Mouse (Mus musculus) layer of hippocampus, adult 9-11 months (tissue): Measurements from ENCODE around the gene Nptn.
A peak's percentile ranks its signal among the peaks of the same experiment; 100 is the strongest.

ENCODE experiments used
- DNase-seq: peaks from one replicate; pipeline ENCODE4 v3.0.0; 2022

Gene Nptn

DNA sequence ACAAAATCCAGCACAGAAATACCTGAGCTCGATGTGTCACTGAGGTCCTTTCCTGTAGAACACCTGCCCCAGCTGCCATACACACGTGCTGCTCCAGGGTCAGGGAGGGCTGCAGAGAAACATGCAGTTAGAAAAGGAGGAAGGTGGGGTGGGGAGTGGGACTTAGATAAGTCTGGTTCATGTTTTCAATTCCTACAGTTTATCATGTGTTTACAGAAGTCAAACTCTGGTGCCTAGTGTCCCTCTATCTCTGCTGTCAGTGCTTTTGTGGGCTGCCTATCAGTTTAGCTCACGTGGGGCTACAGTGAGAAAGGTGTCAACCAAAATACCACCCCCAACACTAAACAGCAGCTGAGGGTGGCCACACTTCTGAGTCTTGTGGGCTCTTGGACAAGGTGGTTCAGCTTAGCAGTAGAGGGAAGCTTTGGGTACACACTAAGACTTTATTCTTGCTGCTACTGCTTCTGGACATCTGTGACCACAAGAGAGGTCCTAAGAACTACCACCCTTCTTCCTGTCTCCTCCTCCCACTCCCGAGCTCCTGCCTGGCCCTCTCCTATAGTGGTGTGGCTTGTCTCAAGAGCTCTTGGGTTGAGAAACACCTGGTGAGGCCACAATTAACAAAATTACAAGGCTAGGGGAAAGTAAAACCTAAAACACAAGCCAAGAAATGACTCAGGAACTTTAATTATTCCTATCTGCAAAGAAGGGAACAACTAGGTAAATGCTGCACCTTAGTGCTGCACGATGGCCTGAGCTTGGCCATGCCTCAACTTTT, 75.9 kb downstream of the Nptn start:
- no peak for DNase-seq

DNA sequence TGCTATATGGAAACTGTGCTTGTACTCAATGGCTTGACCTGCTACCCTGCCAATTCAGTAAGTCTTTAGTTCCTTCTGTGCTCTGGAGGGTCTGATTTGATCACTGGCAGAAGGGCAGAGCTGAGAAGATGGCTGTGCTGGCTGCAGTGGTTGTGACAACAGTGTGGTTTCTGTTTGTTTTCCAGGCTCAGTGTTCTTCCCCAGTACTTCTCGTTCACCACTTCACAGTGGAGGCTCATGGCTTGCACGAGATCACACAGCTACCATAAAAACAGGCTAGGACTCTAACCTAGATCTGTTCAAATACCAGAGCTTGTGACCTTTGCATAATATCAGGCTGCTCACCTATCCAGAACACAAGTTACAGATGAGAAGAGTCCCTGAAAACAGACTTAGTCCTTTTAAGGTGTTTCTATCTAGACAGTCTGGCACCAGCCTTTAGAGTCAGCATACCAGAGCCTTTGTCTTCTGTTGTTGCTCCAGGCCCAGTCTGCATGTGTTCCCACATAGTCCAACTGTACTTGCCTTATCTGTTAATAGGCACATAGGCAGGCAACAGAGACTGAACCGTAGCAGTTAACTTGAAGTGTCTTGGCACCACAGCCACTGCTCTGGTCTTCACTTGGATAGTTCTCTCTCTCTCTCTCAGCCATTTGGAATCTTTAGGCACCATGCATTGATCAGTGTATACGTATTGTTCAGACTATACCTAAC, 76.7 kb downstream of the Nptn start:
- DNase-seq, result no peak

DNA sequence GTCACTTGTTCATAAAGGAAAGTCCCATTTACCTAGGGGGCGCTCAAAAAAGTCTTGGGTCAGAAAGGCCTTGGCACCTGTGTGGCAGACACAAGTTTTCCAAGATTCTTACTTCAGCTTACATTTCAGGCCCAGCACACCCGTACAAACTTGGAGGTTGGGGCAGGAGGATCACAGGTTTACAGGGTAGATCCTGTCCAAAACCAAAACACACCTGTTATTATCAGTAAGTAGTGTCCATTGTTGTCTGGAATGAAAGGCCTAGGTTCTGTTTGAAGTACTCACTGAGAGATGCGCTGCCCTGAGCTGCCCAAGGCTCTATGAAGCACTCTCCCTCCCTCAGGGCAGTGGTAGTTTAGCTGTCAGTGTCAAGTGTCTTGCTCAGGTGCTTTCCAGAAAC, 77.3 kb downstream of the Nptn start:
- DNase-seq, result no peak

DNA sequence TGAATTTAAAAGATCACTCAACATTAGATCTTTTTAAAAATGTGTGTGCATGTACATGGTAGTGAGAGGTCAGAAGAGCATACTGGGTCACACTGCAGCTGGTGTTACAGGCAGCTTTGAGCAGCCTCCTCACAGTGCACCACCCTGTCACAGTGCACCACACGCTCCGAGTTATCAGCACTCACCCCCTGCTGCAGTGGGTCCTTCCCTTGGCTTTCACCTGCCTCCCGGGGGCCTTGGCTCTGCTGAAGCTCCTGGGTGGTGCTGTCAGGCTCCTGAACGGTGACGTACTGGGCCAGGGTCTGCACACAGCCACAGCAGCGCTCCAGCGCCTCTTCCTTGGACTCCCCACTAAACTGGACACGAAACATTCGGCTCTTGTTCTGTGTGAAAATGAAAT, 77.9 kb downstream of the Nptn start:
- DNase-seq, result no peak

DNA sequence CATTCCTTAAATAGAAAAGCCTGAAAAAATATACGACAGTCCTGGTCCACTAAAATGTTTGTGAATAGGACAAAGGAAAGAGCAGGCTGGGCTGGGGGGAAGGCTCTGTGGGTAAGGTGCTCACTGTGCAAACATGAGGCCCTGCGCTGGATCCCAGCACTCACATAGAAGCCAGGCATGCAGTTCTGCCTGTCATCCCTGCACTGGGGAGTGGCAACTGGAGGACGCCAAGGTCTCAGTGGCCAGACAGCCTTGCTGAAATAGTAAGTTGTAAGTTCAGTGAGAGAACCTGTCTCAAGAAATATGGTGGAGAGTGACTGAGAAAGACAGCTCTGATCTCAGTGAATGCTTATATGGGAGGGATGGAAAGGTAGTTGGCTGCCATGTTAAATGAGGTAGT, 78.6 kb downstream of the Nptn start:
- DNase-seq, result no peak

DNA sequence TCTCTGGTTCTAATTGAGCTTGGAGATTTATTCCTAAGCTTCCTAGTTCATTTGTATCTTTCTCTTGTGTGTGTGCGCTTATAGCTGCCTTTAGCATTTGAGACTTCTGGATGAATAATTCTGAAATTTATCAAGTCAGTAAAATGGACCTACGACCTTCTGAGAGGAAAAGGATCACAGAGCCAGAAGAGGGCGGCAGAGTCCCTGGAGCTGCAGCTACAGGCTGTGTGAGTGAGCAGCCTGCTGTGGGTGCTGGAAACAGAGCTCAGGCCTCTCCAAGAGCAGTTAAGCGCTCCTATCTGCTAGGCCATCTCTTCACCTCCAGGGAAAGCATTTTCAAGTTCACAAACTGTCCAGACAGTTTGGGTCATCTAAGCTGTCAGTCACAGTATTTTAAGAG, 80.0 kb downstream of the Nptn start:
- DNase-seq, result no peak

DNA sequence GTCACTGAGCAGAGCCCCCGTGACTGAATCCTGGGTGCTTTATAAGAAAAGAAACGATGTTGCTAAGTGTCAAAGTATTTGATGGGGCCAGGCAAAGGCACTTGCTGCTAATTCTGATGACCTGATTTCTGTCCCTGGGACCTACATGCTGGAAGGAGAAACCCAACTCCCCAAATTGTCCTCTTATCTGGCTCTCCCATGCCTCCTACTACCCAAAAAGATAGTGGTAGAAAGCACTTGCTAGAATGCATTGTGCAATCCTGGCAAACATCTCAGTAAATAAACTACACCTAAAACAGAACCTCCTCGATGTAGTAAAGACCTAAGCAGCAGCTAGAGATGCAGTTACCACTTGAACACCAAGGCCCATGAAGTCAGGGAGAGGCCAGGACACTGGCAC, 80.8 kb downstream of the Nptn start:
- DNase-seq, result no peak

DNA sequence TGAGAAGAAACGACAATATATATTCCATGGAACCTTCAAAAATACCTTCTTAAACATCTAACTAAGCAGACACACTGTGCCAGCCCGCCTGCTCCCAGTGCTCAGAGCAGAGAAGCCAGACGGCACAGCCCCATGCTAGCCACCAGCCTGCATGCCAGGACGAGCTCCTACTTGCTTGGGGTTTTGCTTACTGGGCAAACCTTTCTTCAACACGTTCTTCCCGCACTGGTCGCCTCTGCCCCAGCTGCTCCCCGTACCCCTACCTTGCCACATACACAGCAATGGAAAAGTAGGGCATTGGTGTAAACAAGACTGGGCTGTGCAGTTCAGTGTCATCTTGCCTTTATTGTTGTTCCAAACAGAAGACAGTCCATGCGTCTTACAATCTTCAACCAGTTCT, 83.5 kb downstream of the Nptn start:
- DNase-seq, result no peak

DNA sequence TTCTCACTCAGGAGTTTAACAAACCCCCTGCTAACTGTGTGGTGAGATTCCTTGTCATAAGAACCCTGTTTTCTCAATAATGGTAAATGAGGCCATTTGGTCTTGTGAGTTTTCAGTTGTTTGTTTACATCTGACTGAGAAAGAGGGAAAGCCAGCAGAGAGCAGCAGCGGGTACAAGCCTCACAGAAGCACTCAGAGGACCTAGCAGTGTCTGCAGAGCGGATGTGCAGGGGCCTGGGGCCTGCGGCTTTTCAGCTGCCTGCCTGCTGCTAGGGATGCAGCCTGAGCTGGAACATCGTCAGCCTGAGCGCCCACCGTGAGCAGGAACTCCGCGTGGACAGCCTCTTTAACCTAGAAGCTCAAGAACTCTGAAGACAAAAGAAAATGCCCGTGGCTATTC, 84.2 kb downstream of the Nptn start:
- DNase-seq, result no peak

DNA sequence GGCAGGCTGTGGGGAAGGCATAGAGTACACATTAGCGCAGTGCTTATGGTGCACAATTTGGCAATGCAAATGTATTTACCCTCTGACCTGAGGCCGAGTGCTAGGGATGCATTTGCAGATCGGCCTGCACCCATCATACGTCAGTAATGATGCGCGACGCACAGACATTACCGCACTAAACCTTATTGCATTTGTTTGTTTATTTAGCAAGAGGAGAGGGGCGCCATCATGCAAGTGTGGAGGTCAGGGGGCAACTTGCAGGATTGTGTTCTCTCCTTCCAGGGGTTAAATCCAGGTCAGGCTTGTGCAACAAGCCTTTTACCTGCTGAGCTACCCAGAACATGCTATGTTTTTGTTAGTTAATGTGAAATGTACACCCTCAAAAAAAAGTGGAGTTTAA, 85.2 kb downstream of the Nptn start:
- DNase-seq, result no peak

DNA sequence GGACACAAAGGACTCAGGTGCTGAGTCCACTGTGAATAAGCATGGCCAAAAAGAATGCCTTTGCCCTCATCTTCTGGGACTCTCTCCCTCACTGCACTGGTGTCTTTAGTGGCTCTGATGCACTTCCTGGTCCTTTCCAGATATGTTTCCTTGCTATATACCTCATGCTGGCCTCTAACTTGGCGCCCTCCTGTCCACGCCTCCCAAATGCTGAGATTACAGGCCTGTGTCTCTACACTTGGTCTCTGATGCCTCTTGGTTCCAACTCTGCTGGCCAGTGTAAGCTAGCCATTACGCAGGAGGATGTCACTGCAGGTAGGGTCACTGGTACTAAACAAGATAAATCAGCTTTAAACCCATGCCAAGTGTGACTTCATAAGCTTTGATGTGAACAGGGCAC, 86.1 kb downstream of the Nptn start:
- DNase-seq, result no peak

DNA sequence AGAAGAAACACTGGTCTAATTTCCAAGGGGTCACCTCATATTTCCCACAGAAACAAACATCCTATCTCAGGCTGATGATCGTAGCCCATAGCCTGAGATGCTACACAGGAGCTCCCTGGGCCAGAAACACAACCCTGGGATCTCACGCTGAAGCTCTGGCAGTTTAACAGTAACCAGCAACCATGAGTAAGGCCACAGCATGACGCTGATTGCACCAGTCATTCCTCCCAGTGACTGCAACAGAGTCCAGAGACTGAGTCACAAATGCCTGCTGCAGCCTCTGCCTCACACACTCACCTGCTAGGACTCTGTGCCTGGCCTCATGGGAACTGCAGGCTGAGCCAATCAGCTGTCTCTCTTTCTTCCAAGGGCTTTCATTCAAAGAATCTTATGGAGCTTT, 87.0 kb downstream of the Nptn start:
- DNase-seq, result no peak

DNA sequence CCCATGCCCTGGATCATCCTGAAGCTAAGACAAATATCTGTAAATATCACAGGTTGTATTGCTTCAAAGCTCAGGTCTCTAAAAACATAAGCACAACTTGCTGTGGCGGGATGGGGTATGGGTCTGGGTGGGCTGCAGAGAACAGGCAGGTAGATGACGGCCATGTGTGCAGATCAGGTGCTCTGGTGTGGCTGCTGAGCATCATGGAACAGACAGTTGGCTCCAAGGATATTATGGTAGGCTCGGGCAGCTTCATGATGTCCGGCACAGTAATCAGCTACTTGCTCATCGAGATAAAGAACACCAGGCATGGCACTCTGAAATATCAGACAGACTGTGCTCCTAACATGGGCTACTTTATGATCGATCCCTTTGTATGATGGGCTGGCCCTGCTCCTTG, 87.8 kb downstream of the Nptn start:
- no peak for DNase-seq

DNA sequence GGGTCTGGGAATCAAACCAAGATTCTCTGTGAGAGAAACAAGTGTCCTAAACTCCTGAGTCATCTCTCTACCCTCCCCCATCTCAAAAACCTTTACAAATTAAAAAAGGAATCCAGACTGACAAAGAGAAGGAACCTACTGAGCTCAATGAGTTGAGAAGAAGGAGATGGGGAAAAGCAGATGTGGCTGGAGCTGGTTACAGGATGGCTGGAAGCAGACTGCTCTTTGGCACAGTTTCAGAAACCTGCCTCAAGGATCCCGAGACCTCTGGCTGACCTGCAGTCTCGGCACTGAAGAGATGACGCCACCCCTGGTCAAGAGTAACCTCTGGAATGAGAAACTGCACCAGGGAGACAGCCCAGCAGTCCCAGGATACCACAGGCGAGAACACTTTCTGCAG, 90.4 kb downstream of the Nptn start:
- no peak for DNase-seq

DNA sequence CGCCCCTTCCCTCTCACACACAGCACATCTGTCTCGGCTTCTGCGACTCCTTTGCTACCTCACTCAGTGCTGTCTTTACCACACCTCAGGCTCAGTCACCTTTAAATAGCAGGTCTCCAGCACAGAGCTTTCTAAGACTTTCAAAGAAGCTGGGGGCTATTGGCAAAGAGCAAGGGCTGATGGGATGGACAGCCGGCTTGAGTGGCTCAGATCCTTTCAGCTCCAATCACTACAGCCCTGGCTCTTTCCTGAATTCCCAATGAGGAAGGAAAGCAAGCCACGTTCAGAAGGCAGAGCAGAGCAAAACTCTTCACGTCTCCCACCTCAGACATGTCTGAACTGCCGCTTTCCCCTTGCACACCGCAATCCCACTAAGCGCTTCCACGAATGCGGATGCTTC, 92.7 kb downstream of the Nptn start:
- no peak for DNase-seq

DNA sequence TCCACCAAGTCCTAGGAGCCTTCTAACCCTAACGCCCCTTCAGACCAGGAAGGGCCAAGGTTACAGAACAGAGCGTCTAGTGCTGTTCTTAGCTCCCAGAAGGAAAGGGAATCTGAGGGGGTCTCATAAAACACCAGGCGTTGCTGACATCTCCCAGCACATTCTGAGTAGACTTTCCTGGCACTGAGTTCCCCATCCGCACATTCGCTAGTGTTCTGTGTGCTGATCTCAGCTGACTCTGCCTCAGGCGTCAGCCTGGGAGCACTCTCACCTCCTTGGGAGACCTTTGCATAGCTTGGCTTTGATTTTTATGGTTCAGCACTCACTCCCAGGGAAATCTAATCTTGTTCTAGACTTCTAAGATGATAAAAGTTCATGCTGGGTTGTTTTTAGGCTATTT, 93.3 kb downstream of the Nptn start:
- DNase-seq, result no peak

DNA sequence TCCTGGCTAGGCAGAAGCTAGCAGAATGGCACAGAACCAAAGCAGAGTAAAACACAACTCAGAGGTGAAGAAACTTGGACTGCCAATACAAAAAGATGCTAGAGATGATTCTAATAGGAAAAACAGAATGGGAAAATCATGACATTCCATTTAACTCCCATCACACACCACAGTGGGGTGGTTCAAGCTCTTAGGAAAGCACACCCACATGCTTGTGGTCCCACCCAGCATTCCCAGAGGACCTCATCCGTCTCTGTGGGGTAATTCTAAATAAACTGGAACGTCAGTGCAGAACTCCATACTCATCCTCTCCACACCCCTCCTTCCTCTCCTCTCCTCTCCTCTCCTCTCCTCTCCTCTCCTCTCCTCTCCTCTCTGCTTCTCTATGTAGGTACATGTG, 99.4 kb downstream of the Nptn start:
- no peak for DNase-seq

DNA sequence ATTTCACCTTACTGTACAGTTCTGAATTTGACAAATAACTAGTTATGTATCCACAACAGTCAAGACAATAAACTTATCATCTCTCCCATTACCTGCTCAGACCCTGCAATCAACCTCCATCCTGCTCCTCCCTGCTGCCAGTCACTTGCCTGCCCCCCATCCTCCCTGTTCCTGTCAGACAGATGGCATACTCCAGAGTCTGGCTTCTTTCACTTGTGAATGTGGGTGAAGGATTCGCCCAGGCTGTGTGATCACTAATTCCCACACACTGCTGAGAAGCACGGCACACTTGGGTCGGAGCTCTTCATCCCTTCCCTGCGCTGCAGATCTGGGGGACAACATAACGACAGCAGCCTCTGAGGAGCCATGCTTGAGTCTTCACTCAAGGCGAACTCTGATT, 100.1 kb downstream of the Nptn start:
- peak; percentile 24 for DNase-seq

DNA sequence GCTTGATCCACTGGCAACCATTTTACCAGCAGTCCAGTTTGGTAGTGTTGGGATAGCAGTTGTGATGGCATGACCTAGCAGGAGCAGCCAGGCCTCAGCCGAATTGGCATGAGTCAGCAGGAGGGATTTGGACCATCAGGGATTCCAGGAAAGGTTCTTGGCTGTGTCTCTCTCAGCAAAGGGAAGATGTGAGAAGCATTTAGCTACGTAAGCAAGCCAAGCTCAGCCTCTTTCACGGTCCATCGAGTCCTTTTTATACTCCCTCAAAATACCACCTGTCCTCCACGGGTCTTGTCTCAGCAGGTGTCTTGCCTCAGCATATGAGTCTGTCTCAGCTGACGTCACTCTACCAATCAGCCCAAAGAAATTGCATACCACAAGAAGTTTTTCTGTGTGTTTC, 101.3 kb downstream of the Nptn start:
- DNase-seq, result no peak

DNA sequence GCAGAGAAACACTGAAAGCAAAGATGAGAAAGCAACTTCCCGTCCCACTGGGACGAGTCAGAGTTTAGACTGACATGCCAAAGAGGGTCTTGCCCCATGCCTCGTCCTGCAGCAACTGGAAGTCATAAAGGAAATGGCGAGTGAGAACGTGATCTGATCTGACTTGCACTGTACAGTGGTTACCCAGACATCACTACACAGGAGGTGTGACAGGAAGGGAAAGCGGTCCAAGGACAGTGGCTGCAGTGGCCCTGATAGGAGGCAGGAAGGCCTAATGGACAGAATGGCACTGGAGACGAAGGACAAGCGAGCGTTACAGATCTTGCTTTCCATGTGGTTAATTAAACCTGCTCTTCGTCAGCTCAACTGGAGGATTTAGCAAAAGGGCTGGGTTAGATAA, 103.2 kb downstream of the Nptn start:
- no peak for DNase-seq

DNA sequence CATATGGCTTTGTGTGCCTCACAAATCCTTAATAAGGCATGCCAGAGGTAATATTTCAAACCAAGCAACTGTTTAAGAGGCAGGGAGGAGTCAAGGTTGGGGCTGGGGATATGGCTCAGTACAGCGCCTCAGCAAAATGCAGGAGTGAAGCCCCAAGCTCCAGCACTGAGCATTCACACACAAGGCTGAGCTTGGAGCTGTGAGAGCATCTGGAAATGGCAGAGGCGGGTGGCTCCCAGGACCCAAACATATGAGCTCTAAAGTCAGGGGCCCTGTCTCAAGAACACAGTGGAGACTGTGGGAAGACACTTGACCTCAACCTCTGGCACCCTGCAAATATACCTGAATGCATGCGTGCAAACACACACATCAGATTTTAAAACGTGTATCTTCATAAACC, 106.0 kb downstream of the Nptn start:
- no peak for DNase-seq

DNA sequence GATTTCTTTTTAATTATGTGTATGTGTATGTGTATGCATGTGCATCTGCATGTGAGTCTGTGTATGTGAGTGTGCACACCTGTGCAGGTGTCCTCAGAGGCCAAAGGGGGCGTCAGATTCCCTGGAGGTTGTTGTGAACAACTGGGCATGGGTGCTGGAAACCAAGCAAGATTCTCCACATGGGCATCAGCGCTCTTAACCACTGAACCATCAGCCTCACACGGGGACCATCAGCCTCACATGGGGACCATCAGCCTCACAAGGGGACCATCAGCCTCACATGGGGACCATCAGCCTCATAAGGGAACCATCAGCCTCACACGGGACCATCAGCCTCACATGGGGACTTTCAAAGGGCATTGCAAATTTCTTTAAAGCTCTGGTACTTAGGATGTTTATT, 108.7 kb downstream of the Nptn start:
- no peak for DNase-seq

DNA sequence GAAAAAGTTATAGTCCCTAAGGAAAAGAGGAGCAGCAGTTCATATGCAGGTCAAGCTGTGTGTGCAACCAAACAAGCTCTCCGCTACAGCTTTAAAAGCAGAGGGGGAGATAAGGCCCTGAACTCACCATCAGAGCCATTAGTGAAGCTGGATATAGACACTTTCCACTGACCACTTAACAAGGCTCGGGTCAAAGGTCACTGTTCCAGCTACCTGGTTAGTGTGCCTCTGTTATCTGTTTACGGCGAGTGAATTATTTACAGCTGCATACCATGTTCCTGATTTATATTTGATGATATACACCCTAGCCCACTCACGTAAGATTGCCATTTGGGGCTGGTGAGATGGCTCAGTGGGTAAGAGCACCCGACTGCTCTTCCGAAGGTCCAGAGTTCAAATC, 109.4 kb downstream of the Nptn start:
- DNase-seq, result no peak

DNA sequence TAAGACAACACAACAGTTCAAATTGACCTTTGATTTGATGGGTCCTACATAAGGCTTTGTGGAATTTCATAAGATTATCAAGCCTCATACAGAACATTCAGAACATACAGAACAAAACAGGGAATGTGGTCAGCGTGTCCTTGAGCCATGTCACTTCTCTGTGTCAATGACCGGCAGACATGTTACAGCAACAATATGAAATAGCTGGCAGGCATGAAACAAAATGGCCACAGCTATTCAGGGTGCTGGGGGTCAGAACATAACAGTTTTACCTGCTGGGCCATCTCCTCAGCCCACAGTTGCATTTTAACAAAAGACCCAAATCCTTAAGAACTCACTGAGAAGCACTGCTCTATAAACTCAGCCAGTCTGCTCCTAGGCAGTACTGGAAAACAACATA, 116.4 kb downstream of the Nptn start:
- no peak for DNase-seq

DNA sequence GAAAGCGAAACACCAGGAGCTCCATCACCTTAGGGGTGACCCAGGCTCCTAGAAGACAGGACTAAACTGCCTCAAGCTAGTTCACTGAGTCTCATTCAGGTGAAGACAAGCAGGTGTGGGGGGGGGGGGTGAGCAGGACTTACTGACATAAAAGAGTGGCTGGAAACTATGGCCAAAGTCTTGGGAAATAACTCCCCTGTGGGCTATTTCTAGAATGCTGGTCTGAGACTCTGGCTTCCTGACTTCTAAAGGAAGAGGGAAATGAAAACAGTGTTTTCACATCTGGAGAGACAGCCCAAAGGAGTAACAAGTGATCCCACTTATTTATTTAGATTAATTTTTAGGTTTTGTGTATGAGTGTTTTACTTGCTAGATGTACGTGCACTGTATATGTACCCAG, 119.7 kb downstream of the Nptn start:
- DNase-seq, result no peak
